Comparison of ENCODE assay signal across 27 mouse cellular contexts in genomic region chr11:87697131-87697682, GRCm38 (mm10). TPM values are rescaled to one million over a fixed set of nuclear protein-coding genes. Genes with fewer than 3 reads are reported as not detected.
DNase-seq lines count a peak whose midpoint lies in the region; ATAC-seq and TF ChIP-seq lines count a peak whose summit lies in the region.
"Had no signal": no experiment of that assay in that cellular context is flagged by ENCODE, and none has a peak within 500 bp of the region (broad histone marks: within the 10 kb centered on the region; RNA-seq: fewer than 3 reads in every experiment).

No protein-coding gene starts in this region.

- no peak for TF ChIP-seq CTCF in lung, embryonic 14.5 days (IDR thresholded peaks at IDR 0.05; ENCODE audit: low read depth)
- TF ChIP-seq CTCF in MEL (IDR thresholded peaks at IDR 0.05 in 2 of 3, conservative IDR thresholded peaks at IDR 0.05 in 1 of 3; ENCODE audit: control insufficient read depth in 1 of 3, insufficient read depth in 1 of 3, low read depth in 2 of 3, low read length in 3 of 3, poor library complexity in 1 of 3, severe bottlenecking in 1 of 3) = no peak
- no peak for TF ChIP-seq CTCF in liver, postnatal 0 days (IDR thresholded peaks at IDR 0.05; ENCODE audit: low read depth)
- no peak for TF ChIP-seq CTCF in hindbrain, postnatal 0 days (IDR thresholded peaks at IDR 0.05; ENCODE audit: low read depth)

- no peak overlapping the region for H3K9ac ChIP-seq in lung, embryonic 14.5 days
- H3K9ac ChIP-seq in MEL (ENCODE audit: control insufficient read depth, low read depth, low read length, poor library complexity, severe bottlenecking) = no peak overlapping the region
- H3K9ac ChIP-seq in intestine, embryonic 16.5 days (ENCODE audit: low read depth, low read length) = no peak overlapping the region
- H3K9ac ChIP-seq in liver, postnatal 0 days (replicated peaks) = no peak overlapping the region
- H3K9ac ChIP-seq in hindbrain, postnatal 0 days (replicated peaks; ENCODE audit: low read length) = no peak overlapping the region
- H3K9ac ChIP-seq: limb, embryonic 12.5 days; midbrain, embryonic 15.5 days; neural tube, embryonic 15.5 days had no signal

- 45% methylated on average over 14 of the region's 14 CpGs for WGBS in lung, embryonic 14.5 days
- 47% methylated on average over 14 of the region's 14 CpGs for WGBS in intestine, embryonic 16.5 days
- WGBS in liver, postnatal 0 days (ENCODE audit: insufficient replicate concordance) = 60% methylated on average over 14 of the region's 14 CpGs
- WGBS in hindbrain, postnatal 0 days = 79% methylated on average over 14 of the region's 14 CpGs

- no peaks in the 10 kb centered on the region for H3K79me2 ChIP-seq in MEL (ENCODE audit: control insufficient read depth, insufficient read depth, low read length, poor library complexity)

- DNase-seq in lung, embryonic 14.5 days = peak; percentile 32
- DNase-seq in lung, postnatal 14 days = no peak
- DNase-seq in MEL (ENCODE audit: low read depth, low spot score) = peak; percentile 32
- DNase-seq in liver, postnatal 0 days = no peak
- DNase-seq in hindbrain, postnatal 0 days (ENCODE audit: low spot score) = no peak
- DNase-seq in layer of hippocampus, postnatal 25 days (ENCODE audit: extremely low spot score in 1 of 2, low spot score in 1 of 2) = no peak
- no peak for DNase-seq in adrenal gland, postnatal 36 days
- DNase-seq: cerebellum, adult 11 months; cerebellum, postnatal 10 days; gastrocnemius, postnatal 10 days; heart, adult 11 months; kidney, adult 8-10 months; kidney, postnatal 10 days; layer of hippocampus, postnatal 36 days; lung, postnatal 36 days; thymus, postnatal 25 days had no signal

- no peaks in the 10 kb centered on the region for H3K27me3 ChIP-seq in lung, embryonic 14.5 days (ENCODE audit: insufficient read depth, low read length)
- H3K27me3 ChIP-seq in MEL (ENCODE audit: control insufficient read depth in 1 of 2, insufficient read depth in 2 of 2, low read length in 2 of 2) = no peaks in the 10 kb centered on the region
- no peaks in the 10 kb centered on the region for H3K27me3 ChIP-seq in intestine, embryonic 16.5 days (replicated peaks; ENCODE audit: control insufficient read depth, insufficient read depth, low read length)
- no peaks in the 10 kb centered on the region for H3K27me3 ChIP-seq in liver, postnatal 0 days (ENCODE audit: insufficient read depth, low read length)
- H3K27me3 ChIP-seq in hindbrain, postnatal 0 days (ENCODE audit: insufficient read depth, low read length) = no peaks in the 10 kb centered on the region
- H3K27me3 ChIP-seq: midbrain, embryonic 15.5 days; neural tube, embryonic 15.5 days; Patski had no signal

- TF ChIP-seq POLR2A in MEL (IDR thresholded peaks at IDR 0.05; ENCODE audit: control insufficient read depth in 1 of 2, insufficient read depth in 1 of 2, low read depth in 1 of 2, low read length in 2 of 2, poor library complexity in 1 of 2) = no peak

- peak overlapping the region; percentile 67; the same call in 1 of the 2 replicates for H3K27ac ChIP-seq in lung, embryonic 14.5 days (ENCODE audit: low read depth)
- no peak overlapping the region for H3K27ac ChIP-seq in MEL (ENCODE audit: control insufficient read depth, low read depth, low read length)
- H3K27ac ChIP-seq in intestine, embryonic 16.5 days (ENCODE audit: low read length) = peak overlapping the region; percentile 71
- 0 out of 2 replicates have a peak overlapping the region, but pooled peaks have one; percentile 25 for H3K27ac ChIP-seq in liver, postnatal 0 days (ENCODE audit: low read depth)
- no peak overlapping the region for H3K27ac ChIP-seq in hindbrain, postnatal 0 days
- H3K27ac ChIP-seq: forebrain, embryonic 10.5 days; limb, embryonic 12.5 days; midbrain, embryonic 15.5 days; neural tube, embryonic 15.5 days had no signal

- H3K36me3 ChIP-seq in lung, embryonic 14.5 days (ENCODE audit: insufficient read depth) = no peaks in the 10 kb centered on the region
- peaks cover 0 to 7% of the 10 kb centered on the region in 2 experiments; a peak in 2 of 4 replicates for H3K36me3 ChIP-seq in MEL (ENCODE audit: control insufficient read depth in 1 of 2, insufficient read depth in 2 of 2, low read length in 2 of 2)
- H3K36me3 ChIP-seq in intestine, embryonic 16.5 days (ENCODE audit: control insufficient read depth, insufficient read depth, low read length) = no peaks in the 10 kb centered on the region
- H3K36me3 ChIP-seq in liver, postnatal 0 days (replicated peaks; ENCODE audit: insufficient read depth, low read length) = no peaks in the 10 kb centered on the region
- no peaks in the 10 kb centered on the region for H3K36me3 ChIP-seq in hindbrain, postnatal 0 days (ENCODE audit: insufficient read depth, low read length)
- H3K36me3 ChIP-seq: forebrain, embryonic 10.5 days; limb, embryonic 12.5 days; midbrain, embryonic 15.5 days; neural tube, embryonic 15.5 days had no signal

- peak overlapping the region; percentile 27 for H3K4me2 ChIP-seq in lung, embryonic 14.5 days
- H3K4me2 ChIP-seq in intestine, embryonic 16.5 days (ENCODE audit: low read depth, low read length) = peak overlapping the region; percentile 30; the same call in 1 of the 2 replicates
- no peak overlapping the region for H3K4me2 ChIP-seq in liver, postnatal 0 days (ENCODE audit: low read depth, low read length)
- no peak overlapping the region for H3K4me2 ChIP-seq in hindbrain, postnatal 0 days (ENCODE audit: low read depth, low read length)
- H3K4me2 ChIP-seq: heart, embryonic 11.5 days; limb, embryonic 12.5 days; midbrain, embryonic 15.5 days; neural tube, embryonic 15.5 days had no signal

- no peak for TF ChIP-seq EP300 in MEL (IDR thresholded peaks at IDR 0.05; ENCODE audit: low read depth in 1 of 2, low read length in 2 of 2)
- TF ChIP-seq EP300 in liver, postnatal 0 days (IDR thresholded peaks at IDR 0.05; ENCODE audit: low read depth) = no peak

- 0 out of 2 replicates have a peak, but pooled peaks cover 5% of the 10 kb centered on the region for H3K4me1 ChIP-seq in lung, embryonic 14.5 days (ENCODE audit: insufficient read depth)
- peaks cover 7% of the 10 kb centered on the region in 2 experiments for H3K4me1 ChIP-seq in MEL (ENCODE audit: control insufficient read depth in 1 of 2, insufficient read depth in 2 of 2, low read length in 2 of 2)
- peaks cover 12% of the 10 kb centered on the region; the same call in 1 of the 2 replicates for H3K4me1 ChIP-seq in intestine, embryonic 16.5 days (ENCODE audit: control insufficient read depth, insufficient read depth, low read length)
- H3K4me1 ChIP-seq in liver, postnatal 0 days (ENCODE audit: insufficient read depth) = peaks cover 30% of the 10 kb centered on the region
- H3K4me1 ChIP-seq in hindbrain, postnatal 0 days (ENCODE audit: insufficient read depth, low read length) = no peaks in the 10 kb centered on the region
- H3K4me1 ChIP-seq: forebrain, embryonic 10.5 days; limb, embryonic 12.5 days; midbrain, embryonic 15.5 days; neural tube, embryonic 15.5 days had no signal

- ATAC-seq in lung, embryonic 14.5 days (ENCODE audit: insufficient read depth) = peak; percentile 75; the same call in 1 of the 2 replicates
- ATAC-seq in intestine, embryonic 16.5 days = peak; percentile 97
- ATAC-seq in liver, postnatal 0 days = peak; percentile 40
- no peak for ATAC-seq in hindbrain, postnatal 0 days
- ATAC-seq: CD4-positive, CD25-positive, alpha-beta regulatory T cell, adult 4 months; forebrain, embryonic 16.5 days; hindbrain, embryonic 16.5 days; midbrain, embryonic 15.5 days; Patski had no signal

- no peak overlapping the region for H3K4me3 ChIP-seq in lung, embryonic 14.5 days (ENCODE audit: low read depth, low read length)
- H3K4me3 ChIP-seq in MEL (ENCODE audit: control insufficient read depth in 1 of 2, insufficient read depth in 1 of 2, low read depth in 2 of 2, low read length in 2 of 2) = no peak overlapping the region
- no peak overlapping the region for H3K4me3 ChIP-seq in intestine, embryonic 16.5 days (ENCODE audit: low read length)
- H3K4me3 ChIP-seq in liver, postnatal 0 days (ENCODE audit: low read depth, low read length) = no peak overlapping the region
- H3K4me3 ChIP-seq in hindbrain, postnatal 0 days (ENCODE audit: low read length) = no peak overlapping the region
- H3K4me3 ChIP-seq: forebrain, embryonic 10.5 days; limb, embryonic 12.5 days; midbrain, embryonic 15.5 days; neural tube, embryonic 15.5 days had no signal

- no peak for TF ChIP-seq RAD21 in MEL (IDR thresholded peaks at IDR 0.05; ENCODE audit: low read depth, low read length)

- no peaks in the 10 kb centered on the region for H3K9me3 ChIP-seq in lung, embryonic 14.5 days (ENCODE audit: low read depth, low read length)
- H3K9me3 ChIP-seq in MEL (replicated peaks; ENCODE audit: insufficient read depth, low read length) = no peaks in the 10 kb centered on the region
- no peaks in the 10 kb centered on the region for H3K9me3 ChIP-seq in intestine, embryonic 16.5 days (ENCODE audit: control insufficient read depth, low read length)
- H3K9me3 ChIP-seq in liver, postnatal 0 days (ENCODE audit: low read length) = no peaks in the 10 kb centered on the region
- no peaks in the 10 kb centered on the region for H3K9me3 ChIP-seq in hindbrain, postnatal 0 days (ENCODE audit: low read length)
- H3K9me3 ChIP-seq: forebrain, embryonic 10.5 days; limb, embryonic 12.5 days; midbrain, embryonic 15.5 days; neural tube, embryonic 15.5 days had no signal

RNA-seq across cellular contexts. Expression of gene Rnf43, which starts 34.7 kb away (rescaled TPM):
- polyA plus RNA-seq in lung, embryonic 14.5 days (2014; fragmentation: Nextera tagmentation; extraction: Ambion mirVana) = 18.0 and 21.5 TPM in 2 replicates
- total RNA-seq in MEL (2012; rRNA removed) = 12.9 and 17.3 TPM in 2 replicates
- 10 to 100 TPM in 1 of 2 experiments, not detected in 1; 14.6 TPM for polyA plus RNA-seq in MEL (2012; ENCODE audit: insufficient read depth in 1 of 2, insufficient read length in 2 of 2, low read depth in 1 of 2, low replicate concordance in 2 of 2, missing spikeins in 1 of 2)
- 11.2 and 12.4 TPM in 2 replicates for polyA plus RNA-seq in intestine, embryonic 16.5 days (2015; fragmentation: Nextera tagmentation; extraction: Ambion mirVana)
- 4.2 and 5.8 TPM in 2 replicates for polyA plus RNA-seq in liver, postnatal 0 days (2015; fragmentation: Nextera tagmentation; extraction: Ambion mirVana)
- total RNA-seq in hindbrain, postnatal 0 days (2014; rRNA removed) = 0.90 and 10.7 TPM in 2 replicates
- polyA plus RNA-seq in hindbrain, postnatal 0 days (2015; fragmentation: Nextera tagmentation; extraction: Ambion mirVana) = 0.85 and 1.8 TPM in 2 replicates
- 1 to 10 TPM; 1.6 to 2.8 TPM for total RNA-seq in layer of hippocampus, postnatal 25 days (2021)
- total RNA-seq in adrenal gland, postnatal 36 days (2021) = 1 to 10 TPM; 6.2 to 8.9 TPM
- total RNA-seq: hematopoietic stem cell, adult 5-6 weeks had no signal

RNA-seq across cellular contexts. Expression of gene Supt4a, which starts 40.1 kb away (rescaled TPM):
- 145 and 146 TPM in 2 replicates for polyA plus RNA-seq in lung, embryonic 14.5 days (2014; fragmentation: Nextera tagmentation; extraction: Ambion mirVana)
- total RNA-seq in MEL (2012; rRNA removed) = 301 and 332 TPM in 2 replicates
- polyA plus RNA-seq in MEL (2012; ENCODE audit: insufficient read depth in 1 of 2, insufficient read length in 2 of 2, low read depth in 1 of 2, low replicate concordance in 2 of 2, missing spikeins in 1 of 2) = 100 to 1,000 TPM in 1 of 2 experiments, not detected in 1; 223 TPM
- polyA plus RNA-seq in intestine, embryonic 16.5 days (2015; fragmentation: Nextera tagmentation; extraction: Ambion mirVana) = 108 and 111 TPM in 2 replicates
- polyA plus RNA-seq in liver, postnatal 0 days (2015; fragmentation: Nextera tagmentation; extraction: Ambion mirVana) = 114 and 120 TPM in 2 replicates
- 60.7 and 63.5 TPM in 2 replicates for total RNA-seq in hindbrain, postnatal 0 days (2014; rRNA removed)
- 125 and 135 TPM in 2 replicates for polyA plus RNA-seq in hindbrain, postnatal 0 days (2015; fragmentation: Nextera tagmentation; extraction: Ambion mirVana)
- 10 to 100 TPM; 65.7 to 81.0 TPM for total RNA-seq in layer of hippocampus, postnatal 25 days (2021)
- 10 to 100 TPM; 60.5 to 90.0 TPM for total RNA-seq in adrenal gland, postnatal 36 days (2021)

Comparison
In these comparisons a context has a peak if more than half of its experiments do, and no peak if none do; other contexts are left out.
1. DNase-seq: peak in lung, embryonic 14.5 days (single experiment) and MEL (single experiment); none in lung, postnatal 14 days (single experiment), liver, postnatal 0 days (single experiment), hindbrain, postnatal 0 days (single experiment), layer of hippocampus, postnatal 25 days (0 of 2) and adrenal gland, postnatal 36 days (0 of 2).
2. H3K27ac ChIP-seq: peak in lung, embryonic 14.5 days (single experiment), intestine, embryonic 16.5 days (single experiment) and liver, postnatal 0 days (single experiment); none in MEL (single experiment) and hindbrain, postnatal 0 days (single experiment).
3. H3K4me2 ChIP-seq: peak in lung, embryonic 14.5 days (single experiment) and intestine, embryonic 16.5 days (single experiment); none in liver, postnatal 0 days (single experiment) and hindbrain, postnatal 0 days (single experiment).